Mouse (Mus musculus) heart, embryonic 15.5 days (tissue): ENCODE results near the gene Zyx. TPM values are rescaled to one million over a fixed set of nuclear protein-coding genes. Genes with fewer than 3 reads are reported as not detected.

ENCODE experiments used
- ATAC-seq: fragments of 200-750 bp; cut with Nextera tagmentation; replicated peaks from 2 replicates; pipeline ENCODE4 v1.8.0; 2017; ENCODE audit warnings: low read depth, moderate TSS enrichment; ENCODE audit not compliant: insufficient number of reproducible peaks, insufficient read depth, low FRiP score
- H3K27ac ChIP-seq: fragments of 300-500 bp; sonication (generic); 2 replicates; pipeline ENCODE4 v1.5.1; 2015; ENCODE audit warnings: mild to moderate bottlenecking, inconsistent platforms
- H3K27me3 ChIP-seq: fragments of 300-500 bp; sonication (generic); 2 replicates; pipeline ENCODE4 v1.6.1; 2015; ENCODE audit warnings: inconsistent platforms
- H3K36me3 ChIP-seq: fragments of 300-500 bp; sonication (generic); 2 replicates; pipeline ENCODE4 v1.6.1; 2015; ENCODE audit warnings: mild to moderate bottlenecking, inconsistent platforms
- H3K4me1 ChIP-seq: fragments of 300-500 bp; sonication (generic); replicated peaks from 2 replicates; pipeline ENCODE4 v1.6.1; 2015; ENCODE audit warnings: inconsistent platforms
- H3K4me2 ChIP-seq: fragments of 300-500 bp; sonication (generic); 2 replicates; pipeline ENCODE4 v1.6.1; 2015; ENCODE audit warnings: inconsistent platforms, mild to moderate bottlenecking, moderate library complexity
- H3K4me3 ChIP-seq: fragments of 300-500 bp; sonication (generic); 2 replicates; pipeline ENCODE4 v1.5.1; 2015; ENCODE audit warnings: mild to moderate bottlenecking, inconsistent platforms
- H3K9ac ChIP-seq: fragments of 300-500 bp; sonication (generic); 2 replicates; pipeline ENCODE4 v1.6.1; 2015; ENCODE audit warnings: mild to moderate bottlenecking, inconsistent platforms
- H3K9me3 ChIP-seq: fragments of 300-500 bp; sonication (generic); replicated peaks from 2 replicates; pipeline ENCODE4 v1.6.1; 2016; ENCODE audit warnings: inconsistent platforms
- WGBS: fragments of 180-500 bp; shearing (Covaris S2); methylation state at CpG from one replicate; pipeline ENCODE4 v1.1.7; 2015; ENCODE audit warnings: mixed read lengths; 5-methylcytosine and 5-hydroxymethylcytosine counted together
- polyA plus RNA-seq: library from polyadenylated mRNA; unstranded; fragments of >200 nt; fragmentation: Nextera tagmentation; extraction: Ambion mirVana; gene quantifications from 2 replicates; pipeline ENCODE4 v1.2.1, GENCODE M21; 2015

The Zyx gene
- polyA plus RNA-seq, 1 experiment from 2014 or later = 136 TPM

DNA sequence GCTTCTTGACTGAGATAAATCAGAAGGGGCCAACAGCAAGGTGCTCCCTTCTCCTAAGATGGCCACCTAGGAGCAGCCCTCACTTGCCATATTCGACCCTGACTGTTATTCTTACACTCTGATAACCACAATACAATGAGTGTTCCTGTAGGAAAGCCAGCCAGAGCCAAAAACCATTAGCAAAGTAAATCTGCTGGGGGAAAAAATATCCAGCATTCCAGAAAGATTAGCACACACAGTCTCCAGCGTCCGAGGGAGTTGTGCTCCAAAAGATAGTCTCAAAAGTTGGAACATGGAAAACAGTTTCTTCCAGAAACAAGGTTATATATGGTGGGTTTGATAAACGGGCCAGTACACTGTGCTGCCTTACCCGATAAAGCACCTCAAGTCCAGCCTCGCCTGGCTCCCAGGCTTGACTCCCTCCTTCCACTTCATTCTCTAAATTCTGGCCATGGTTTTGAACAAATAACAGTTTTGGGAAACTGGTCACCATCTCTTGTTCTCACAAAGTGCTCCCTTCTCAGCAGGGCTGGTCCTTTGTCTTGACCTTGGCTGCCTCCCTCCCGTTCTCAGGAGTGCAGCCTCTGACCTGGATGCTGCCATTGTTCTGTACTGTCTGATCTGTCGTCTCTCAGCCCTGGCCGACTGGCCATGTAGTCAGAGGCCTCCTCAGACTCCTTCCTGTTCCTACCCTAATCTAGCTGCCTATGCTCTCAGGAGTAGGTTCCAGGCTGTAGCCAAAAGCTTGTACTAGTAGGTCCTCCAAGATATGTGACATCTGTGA is 10.1 kb downstream of the Zyx start:
- peak; percentile 23 for ATAC-seq
- Histone ChIP-seq H3K4me3 (no peak overlapping the region), H3K36me3 (peaks cover 64% of the 10 kb centered on the region), H3K4me1 (peaks cover 80% of the 10 kb centered on the region), H3K4me2 (no peak overlapping the region), H3K27me3 (no peaks in the 10 kb centered on the region), H3K9ac (no peak overlapping the region), H3K27ac (peak overlapping the region; percentile 79), H3K9me3 (no peaks in the 10 kb centered on the region)
- WGBS = 36% methylated on average over 9 of the region's 9 CpGs

DNA sequence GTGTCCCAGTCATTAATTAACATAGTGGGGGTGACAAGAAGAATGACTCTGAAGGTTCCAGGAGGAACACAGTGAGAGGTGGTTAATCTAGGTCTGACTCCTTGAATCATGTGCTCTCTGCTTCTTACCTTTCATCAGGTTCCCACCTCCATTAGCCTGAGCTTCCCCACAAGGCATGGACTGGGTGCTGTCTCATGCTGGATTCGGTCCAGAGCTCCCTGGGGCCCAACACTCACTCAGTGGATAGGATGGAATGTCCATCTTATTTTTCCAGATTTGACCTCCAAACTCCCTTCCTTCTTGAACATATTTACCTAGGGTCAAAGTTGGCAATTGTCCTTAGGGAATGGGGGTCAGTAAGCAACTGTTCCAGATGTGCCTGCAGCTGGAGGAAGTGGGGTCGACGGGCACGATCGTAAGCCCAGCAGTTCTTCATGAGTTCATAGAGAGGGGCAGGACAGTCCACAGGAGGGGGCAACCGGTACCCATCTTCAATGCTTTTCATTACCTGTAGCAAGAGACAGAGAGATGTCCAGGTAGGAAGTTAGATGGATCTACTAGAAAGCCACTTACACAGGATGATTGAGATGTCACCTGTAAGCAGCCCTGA is 10.9 kb downstream of the Zyx start:
- peak overlapping the region; percentile 79 for H3K27ac ChIP-seq

DNA sequence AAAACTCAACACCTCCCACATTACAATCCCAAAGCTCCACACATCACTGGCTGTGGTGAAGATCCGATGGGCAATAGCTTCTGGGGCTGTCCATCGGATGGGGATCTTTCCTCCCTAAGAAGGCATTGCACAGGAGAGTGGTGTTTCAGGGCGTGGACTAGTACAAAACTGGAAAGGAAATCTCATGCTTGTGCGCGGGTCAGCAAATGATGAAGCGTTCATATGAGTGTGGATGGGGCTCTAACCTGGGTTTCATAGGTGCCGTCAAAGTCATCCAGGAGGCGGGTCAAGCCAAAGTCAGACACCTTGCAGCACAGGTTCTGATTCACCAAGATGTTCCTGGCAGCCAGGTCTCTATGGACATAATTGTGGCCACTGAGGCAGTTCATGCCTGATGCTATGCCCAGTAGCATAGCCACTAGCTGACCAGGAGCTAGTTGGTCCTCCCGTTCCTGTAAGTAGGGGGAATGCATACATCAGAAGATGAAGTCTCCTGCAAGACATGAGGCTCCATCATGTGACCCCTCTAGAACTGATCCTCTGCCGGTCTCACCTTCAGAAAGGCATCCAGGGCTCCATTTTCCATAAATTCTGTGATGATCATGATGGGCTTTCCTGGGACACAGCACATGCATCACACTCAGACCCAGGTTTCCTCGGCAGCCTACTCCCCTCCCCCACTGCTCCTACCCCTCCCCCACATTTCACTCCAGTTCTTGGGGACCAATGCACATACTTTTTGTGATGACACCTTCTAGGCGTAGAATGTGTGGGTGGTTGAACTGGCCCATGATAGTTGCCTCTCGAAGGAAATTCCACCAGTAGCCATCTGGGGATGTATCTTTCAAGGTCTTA is 11.8 kb downstream of the Zyx start:
- H3K27ac ChIP-seq = peak overlapping the region; percentile 79
- no peaks in the 10 kb centered on the region for H3K27me3 ChIP-seq
- H3K9ac ChIP-seq = no peak overlapping the region
- WGBS = 82% methylated on average over 13 of the region's 13 CpGs
- no peak overlapping the region for H3K4me3 ChIP-seq
- H3K9me3 ChIP-seq = no peaks in the 10 kb centered on the region
- ATAC-seq = no peak
- H3K36me3 ChIP-seq = peaks cover 47% of the 10 kb centered on the region
- peaks cover 63% of the 10 kb centered on the region for H3K4me1 ChIP-seq
- H3K4me2 ChIP-seq = no peak overlapping the region

More for the DNA sequence above, 10.9 kb downstream of the Zyx start:
- Histone ChIP-seq H3K4me2 (no peak overlapping the region), H3K4me1 (peaks cover 72% of the 10 kb centered on the region), H3K27me3 (no peaks in the 10 kb centered on the region), H3K9ac (no peak overlapping the region), H3K36me3 (peaks cover 56% of the 10 kb centered on the region), H3K4me3 (no peak overlapping the region), H3K9me3 (no peaks in the 10 kb centered on the region)
- 87% methylated on average over 6 of the region's 6 CpGs for WGBS
- no peak for ATAC-seq

DNA sequence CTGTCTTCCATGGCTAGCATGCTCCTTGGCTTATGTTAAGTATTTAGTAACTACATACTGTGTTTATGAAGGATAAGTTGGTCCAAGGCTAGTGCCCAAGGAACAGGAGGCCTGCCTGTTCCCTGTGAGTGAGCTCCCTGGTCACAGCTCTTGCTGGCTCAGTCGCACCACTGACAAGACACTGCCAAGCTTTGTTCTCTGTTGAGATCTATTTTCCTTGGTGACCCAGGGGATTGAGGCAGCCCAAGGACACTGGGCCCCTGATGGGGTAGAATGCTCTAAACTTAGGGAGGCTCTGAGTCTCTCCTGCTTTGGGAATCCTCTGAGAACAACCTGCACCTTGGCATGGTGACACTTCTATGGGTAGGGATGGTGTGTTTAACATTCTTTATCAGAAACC is 12.6 kb downstream of the Zyx start:
- no peaks in the 10 kb centered on the region for H3K27me3 ChIP-seq
- peak overlapping the region; percentile 59 for H3K27ac ChIP-seq
- no peak overlapping the region for H3K4me3 ChIP-seq
- WGBS = 30% methylated on average over 1 of the region's 1 CpGs
- H3K4me1 ChIP-seq = peaks cover 55% of the 10 kb centered on the region
- H3K4me2 ChIP-seq = no peak overlapping the region
- H3K9ac ChIP-seq = no peak overlapping the region
- H3K36me3 ChIP-seq = peaks cover 39% of the 10 kb centered on the region
- no peak for ATAC-seq
- H3K9me3 ChIP-seq = no peaks in the 10 kb centered on the region

DNA sequence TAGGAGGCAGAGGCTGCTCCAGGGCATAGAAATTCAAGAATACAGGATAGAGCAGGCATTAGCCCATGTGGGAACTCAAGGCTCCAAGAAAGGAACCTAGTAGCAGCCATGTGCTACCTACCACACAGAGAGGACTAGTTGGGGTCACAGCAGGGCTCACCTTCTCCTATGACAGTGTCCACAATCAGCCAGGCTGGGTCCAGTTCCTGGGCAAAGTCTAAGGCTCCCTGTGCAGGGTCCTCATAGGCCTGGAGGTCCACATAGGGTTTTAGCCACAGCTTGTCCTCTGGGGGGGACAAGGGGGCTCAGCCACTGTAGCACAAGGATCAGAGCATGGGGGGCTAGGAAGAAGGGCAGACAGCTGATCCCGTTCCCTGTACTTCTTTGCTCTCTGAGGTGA is 13.1 kb downstream of the Zyx start:
- peaks cover 34% of the 10 kb centered on the region for H3K36me3 ChIP-seq
- no peaks in the 10 kb centered on the region for H3K9me3 ChIP-seq
- H3K9ac ChIP-seq = no peak overlapping the region
- peak overlapping the region; percentile 59 for H3K27ac ChIP-seq
- H3K4me1 ChIP-seq = peaks cover 50% of the 10 kb centered on the region
- 57% methylated on average over 1 of the region's 1 CpGs for WGBS
- no peak overlapping the region for H3K4me3 ChIP-seq
- H3K4me2 ChIP-seq = no peak overlapping the region
- no peaks in the 10 kb centered on the region for H3K27me3 ChIP-seq
- no peak; the same call in 1 of the 2 replicates for ATAC-seq

DNA sequence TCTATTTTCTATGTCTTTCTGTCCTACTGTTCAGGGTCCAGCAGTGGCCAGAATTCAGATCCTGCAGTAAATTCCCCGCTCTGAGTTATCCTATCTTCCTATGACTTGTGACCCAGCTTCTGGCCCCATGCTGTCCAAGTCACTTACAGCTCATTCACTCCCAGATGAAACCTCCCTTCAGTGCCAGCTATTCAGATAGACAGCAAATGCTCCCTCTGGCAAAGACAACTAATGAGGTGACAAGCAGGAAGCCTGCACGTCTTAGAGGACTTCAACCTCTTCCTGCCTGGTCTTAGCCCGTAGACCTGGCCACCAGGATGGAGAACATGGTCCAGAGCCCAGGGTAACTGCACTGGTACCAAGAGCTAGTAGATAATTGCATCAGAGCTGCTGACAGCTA is 13.5 kb downstream of the Zyx start:
- Histone ChIP-seq H3K9me3 (no peaks in the 10 kb centered on the region), H3K36me3 (peaks cover 30% of the 10 kb centered on the region), H3K27ac (peak overlapping the region; percentile 59; the same call in 1 of the 2 replicates), H3K27me3 (no peaks in the 10 kb centered on the region), H3K4me2 (no peak overlapping the region), H3K4me3 (no peak overlapping the region), H3K4me1 (peaks cover 46% of the 10 kb centered on the region), H3K9ac (no peak overlapping the region)
- no peak for ATAC-seq
- 34% methylated on average over 3 of the region's 3 CpGs for WGBS

DNA sequence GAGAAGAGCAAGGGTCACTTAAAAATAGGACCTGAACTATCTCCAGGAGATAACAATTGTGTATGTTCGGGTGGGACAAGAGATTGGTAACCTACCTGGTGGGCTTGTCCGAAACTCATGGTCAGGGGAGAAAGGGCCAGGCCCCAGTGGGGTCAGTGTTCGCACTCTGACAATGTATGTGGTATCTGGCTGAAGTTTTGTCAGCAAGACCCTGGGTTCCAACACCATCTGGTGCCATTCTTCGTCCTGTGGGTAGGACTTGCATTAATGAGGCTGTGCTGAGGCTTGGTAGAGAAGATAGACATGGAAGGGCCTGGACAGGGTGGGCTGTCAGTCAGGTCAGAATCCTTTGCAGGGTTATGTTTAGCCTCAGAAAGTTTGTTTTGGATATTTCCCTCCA is 14.6 kb downstream of the Zyx start:
- H3K9ac ChIP-seq = no peak overlapping the region
- H3K4me3 ChIP-seq = no peak overlapping the region
- H3K27ac ChIP-seq = no peak overlapping the region
- no peaks in the 10 kb centered on the region for H3K27me3 ChIP-seq
- H3K9me3 ChIP-seq = no peaks in the 10 kb centered on the region
- no peak overlapping the region for H3K4me2 ChIP-seq
- peaks cover 19% of the 10 kb centered on the region for H3K36me3 ChIP-seq
- WGBS = 72% methylated on average over 4 of the region's 4 CpGs
- no peak for ATAC-seq
- H3K4me1 ChIP-seq = peaks cover 36% of the 10 kb centered on the region

DNA sequence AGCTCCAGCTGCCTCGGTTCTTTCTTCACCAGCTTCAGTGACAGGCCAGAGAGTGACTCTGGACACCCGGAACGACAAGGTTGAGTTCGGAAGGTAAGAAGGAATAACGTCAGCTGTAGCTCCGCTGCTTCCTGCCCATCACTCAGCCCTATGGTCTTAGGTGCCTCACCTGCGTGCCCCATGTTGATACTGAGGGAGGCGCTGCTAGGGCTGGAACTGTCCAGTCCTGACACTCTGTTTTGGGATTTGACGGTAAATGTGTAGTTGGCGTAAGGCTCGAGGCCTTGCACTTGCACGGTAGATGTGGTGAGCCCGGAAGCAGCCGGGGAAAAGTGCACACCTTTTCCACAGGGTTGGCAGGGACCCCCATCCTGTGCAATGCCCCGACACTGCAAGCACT is 15.2 kb downstream of the Zyx start:
- no peak overlapping the region for H3K4me2 ChIP-seq
- peaks cover 16% of the 10 kb centered on the region; the same call in 1 of the 2 replicates for H3K36me3 ChIP-seq
- H3K4me1 ChIP-seq = peaks cover 34% of the 10 kb centered on the region
- ATAC-seq = no peak
- no peak overlapping the region for H3K9ac ChIP-seq
- no peaks in the 10 kb centered on the region for H3K27me3 ChIP-seq
- H3K9me3 ChIP-seq = no peaks in the 10 kb centered on the region
- H3K27ac ChIP-seq = no peak overlapping the region
- WGBS = 83% methylated on average over 15 of the region's 15 CpGs
- H3K4me3 ChIP-seq = no peak overlapping the region

DNA sequence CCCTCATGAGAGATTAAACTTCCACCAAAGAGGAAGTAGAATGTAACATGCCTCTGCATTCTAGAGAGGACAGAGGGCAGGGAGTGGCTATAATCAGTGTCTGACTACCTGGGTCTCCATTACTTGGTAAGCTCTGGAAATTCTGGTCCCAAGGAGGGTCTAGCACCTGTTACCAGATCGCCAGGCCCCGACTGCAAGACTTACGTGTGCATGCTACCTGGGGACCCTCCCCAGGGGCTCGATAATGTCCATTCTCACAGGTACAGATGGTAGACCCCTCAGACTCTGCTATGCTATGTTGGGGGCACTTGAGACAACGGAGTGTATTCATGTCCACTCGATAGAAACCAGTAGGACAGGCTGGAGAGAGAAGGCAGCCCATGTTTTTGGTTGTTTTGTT is 15.8 kb downstream of the Zyx start:
- 82% methylated on average over 6 of the region's 6 CpGs for WGBS

DNA sequence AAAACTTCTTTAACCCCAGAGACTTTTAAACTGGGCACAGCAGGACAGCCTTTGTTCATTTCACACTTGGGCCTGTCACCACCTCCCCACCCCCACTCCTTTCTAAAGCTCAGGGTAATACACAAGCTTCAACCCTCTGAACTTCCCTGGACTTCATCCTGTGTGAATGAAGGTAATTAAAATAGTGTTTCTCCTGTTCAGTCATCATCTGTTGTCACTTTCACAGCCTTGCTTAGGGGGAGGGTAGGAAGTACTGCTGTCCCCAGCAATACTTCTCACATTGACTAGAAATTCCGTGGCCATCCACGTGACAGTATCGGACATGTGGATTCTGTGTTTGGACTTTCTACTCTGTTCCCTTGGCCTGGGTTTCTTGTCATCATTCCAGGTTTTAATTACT is 20.4 kb downstream of the Zyx start:
- Histone ChIP-seq H3K4me3 (no peak overlapping the region), H3K4me1 (peaks cover 47% of the 10 kb centered on the region), H3K27me3 (no peaks in the 10 kb centered on the region), H3K9me3 (no peaks in the 10 kb centered on the region), H3K27ac (peak overlapping the region; percentile 24; the same call in 1 of the 2 replicates), H3K9ac (no peak overlapping the region), H3K4me2 (no peak overlapping the region), H3K36me3 (no peaks in the 10 kb centered on the region)
- WGBS = 21% methylated on average over 3 of the region's 3 CpGs
- no peak; the same call in 1 of the 2 replicates for ATAC-seq

More for the DNA sequence above, 15.8 kb downstream of the Zyx start:
- Histone ChIP-seq H3K27me3 (no peaks in the 10 kb centered on the region), H3K9ac (no peak overlapping the region), H3K4me3 (no peak overlapping the region), H3K27ac (no peak overlapping the region), H3K9me3 (no peaks in the 10 kb centered on the region), H3K36me3 (peaks cover 11% of the 10 kb centered on the region; the same call in 1 of the 2 replicates), H3K4me1 (peaks cover 33% of the 10 kb centered on the region), H3K4me2 (no peak overlapping the region)
- no peak for ATAC-seq
